Mouse (Mus musculus) large intestine, adult 2 months (tissue): Measurements from ENCODE around the gene Hmga1. TPM values are rescaled to one million over a fixed set of nuclear protein-coding genes. Genes with fewer than 3 reads are reported as not detected.

Source experiments
- DNase-seq: peaks from one replicate; pipeline ENCODE4 v3.0.0-alpha.2; 2012; ENCODE audit warnings: low read depth, low spot score
- WGBS: fragments of 180-500 bp; shearing (Covaris S2); methylation state at CpG from one replicate; pipeline ENCODE4 v1.1.7; 2018; 5-methylcytosine and 5-hydroxymethylcytosine counted together
- polyA plus RNA-seq: library from polyadenylated mRNA; depleted of rRNA; stranded (reverse); fragments of >200 nt; gene quantifications from 2 replicates; pipeline ENCODE4 v1.2.3, GENCODE M21; 2012; rRNA removed

Gene Hmga1
- polyA plus RNA-seq, 1 experiment, result 173 TPM

DNA sequence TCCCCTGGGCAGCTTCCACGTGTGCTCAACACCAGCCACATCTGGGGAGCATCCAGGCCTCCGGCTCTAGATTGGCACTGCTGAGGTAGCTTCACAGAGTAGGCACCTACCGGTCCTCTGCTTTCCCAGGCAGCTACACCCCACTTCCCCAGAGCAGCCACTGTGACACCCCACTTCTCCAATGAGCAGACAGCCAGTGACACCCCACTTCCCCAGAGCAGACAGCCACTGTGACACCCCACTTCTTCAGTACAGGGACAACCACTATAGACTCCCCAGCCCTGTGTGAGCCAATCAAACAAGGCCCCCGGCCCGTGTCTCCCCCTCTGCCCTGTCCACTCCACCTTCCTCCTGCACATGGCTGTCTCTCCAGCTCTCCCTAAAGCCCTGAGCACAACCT is 55.7 kb downstream of the Hmga1 start:
- 66% methylated on average over 5 of the region's 5 CpGs for WGBS
- no peak for DNase-seq

DNA sequence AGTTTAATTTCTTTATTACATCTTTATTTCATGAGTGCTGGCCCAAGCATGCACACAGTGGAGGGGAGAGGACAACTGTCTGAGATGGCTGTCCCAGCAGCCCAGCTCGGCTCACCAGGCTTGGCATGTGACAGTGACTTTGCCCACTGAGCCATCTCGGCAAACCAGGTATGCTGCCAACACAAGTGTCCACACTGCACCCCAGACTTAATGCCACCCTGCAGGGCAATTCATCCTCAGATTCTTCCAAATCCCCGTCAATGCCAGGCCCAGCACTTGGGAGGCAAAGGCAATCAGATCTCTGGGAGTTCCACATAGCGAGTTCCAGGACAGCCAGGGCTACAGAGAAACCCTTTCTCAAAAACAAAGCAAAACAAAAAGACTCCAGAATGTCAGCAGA is 56.7 kb downstream of the Hmga1 start:
- no peak for DNase-seq
- 57% methylated on average over 4 of the region's 4 CpGs for WGBS

Other genes starting within 250 kb of the Hmga1 start
- gene Grm4, start 35.1 kb upstream of the Hmga1 start, polyA plus RNA-seq, result 0.84 and 1.1 TPM in 2 replicates
- 28.5 and 33.5 TPM in 2 replicates for gene AI413582, start 9.3 kb downstream of the Hmga1 start, polyA plus RNA-seq
- 52.5 and 55.9 TPM in 2 replicates for gene Nudt3, start 67.0 kb downstream of the Hmga1 start, polyA plus RNA-seq
- not detected in 2 replicates for gene RPS10-NUDT3, start 78.7 kb downstream of the Hmga1 start, polyA plus RNA-seq
- gene Rps10, start 80.2 kb downstream of the Hmga1 start, polyA plus RNA-seq, result 1,233 and 1,275 TPM in 2 replicates
- 1.1 and 1.2 TPM in 2 replicates for gene Pacsin1, start 99.0 kb downstream of the Hmga1 start, polyA plus RNA-seq
- 57.1 and 68.0 TPM in 2 replicates for gene Spdef, start 172.5 kb downstream of the Hmga1 start, polyA plus RNA-seq